Mouse (Mus musculus): Measurements from ENCODE around the gene Ankrd63. TPM values are rescaled to one million over a fixed set of nuclear protein-coding genes. Genes with fewer than 3 reads are reported as not detected.

The Ankrd63 gene
- total and polyA plus RNA-seq, 3 experiments = 0.08 to 0.53 TPM; not detected in 1

GRCm38 (mm10) chr2:118709655-118710221, 6.0 kb upstream of the Ankrd63 start:
- H3K27ac ChIP-seq (ENCODE audit: control insufficient read depth, low read depth, low read length) = no peak overlapping the region
- H3K27me3 ChIP-seq (ENCODE audit: control insufficient read depth in 1 of 2, insufficient read depth in 2 of 2, low read length in 2 of 2) = no peaks in the 10 kb centered on the region
- no peaks in the 10 kb centered on the region for H3K79me2 ChIP-seq (ENCODE audit: control insufficient read depth, insufficient read depth, low read length, poor library complexity)
- no peaks in the 10 kb centered on the region; a peak in 1 of 4 replicates for H3K4me1 ChIP-seq (ENCODE audit: control insufficient read depth in 1 of 2, insufficient read depth in 2 of 2, low read length in 2 of 2)
- no peak overlapping the region for H3K9ac ChIP-seq (ENCODE audit: control insufficient read depth, low read depth, low read length, poor library complexity, severe bottlenecking)
- no peak for TF ChIP-seq NRF1 (IDR thresholded peaks at IDR 0.05; ENCODE audit: insufficient read depth, low read depth, low read length, poor library complexity, severe bottlenecking)
- TF ChIP-seq SIN3A (IDR thresholded peaks at IDR 0.05; ENCODE audit: low read length) = no peak
- TF ChIP-seq USF2 (IDR thresholded peaks at IDR 0.05; ENCODE audit: borderline replicate concordance in 1 of 2, insufficient read depth in 1 of 2, low read depth in 1 of 2, low read length in 2 of 2) = no peak
- TF ChIP-seq RAD21 (IDR thresholded peaks at IDR 0.05; ENCODE audit: low read depth, low read length) = no peak
- no peak for TF ChIP-seq TCF12 (IDR thresholded peaks at IDR 0.05; ENCODE audit: low read depth, low read length)
- TF ChIP-seq USF1 (IDR thresholded peaks at IDR 0.05; ENCODE audit: low read depth, low read length) = no peak
- TF ChIP-seq MEF2A (IDR thresholded peaks at IDR 0.05; ENCODE audit: extremely low read depth, insufficient replicate concordance, low read depth, low read length, poor library complexity, severe bottlenecking) = no peak
- no peak for TF ChIP-seq ZKSCAN1 (IDR thresholded peaks at IDR 0.05; ENCODE audit: low read depth, low read length)
- TF ChIP-seq ZMIZ1 (IDR thresholded peaks at IDR 0.05; ENCODE audit: low read depth, low read length) = no peak
- no peak for TF ChIP-seq MAZ (IDR thresholded peaks at IDR 0.05; ENCODE audit: low read depth, low read length)
- TF ChIP-seq CHD1 (IDR thresholded peaks at IDR 0.05; ENCODE audit: low read depth, low read length) = no peak
- TF ChIP-seq TBP (IDR thresholded peaks at IDR 0.05; ENCODE audit: low read depth, low read length) = no peak
- no peak for TF ChIP-seq HCFC1 (IDR thresholded peaks at IDR 0.05; ENCODE audit: low read depth, low read length)
- H3K36me3 ChIP-seq (ENCODE audit: control insufficient read depth in 1 of 2, insufficient read depth in 2 of 2, low read length in 2 of 2) = no peaks in the 10 kb centered on the region; a peak in 1 of 4 replicates
- no peaks in the 10 kb centered on the region for H3K9me3 ChIP-seq (replicated peaks; ENCODE audit: insufficient read depth, low read length)
- H3K4me3 ChIP-seq (ENCODE audit: control insufficient read depth in 1 of 2, insufficient read depth in 1 of 2, low read depth in 2 of 2, low read length in 2 of 2) = no peak overlapping the region
- DNase-seq (ENCODE audit: low read depth, low spot score) = no peak

GRCm38 (mm10) chr2:118708472-118708871, 4.7 kb upstream of the Ankrd63 start:
- no peaks in the 10 kb centered on the region; a peak in 1 of 4 replicates for H3K4me1 ChIP-seq (ENCODE audit: control insufficient read depth in 1 of 2, insufficient read depth in 2 of 2, low read length in 2 of 2)
- TF ChIP-seq USF2 (IDR thresholded peaks at IDR 0.05; ENCODE audit: borderline replicate concordance in 1 of 2, insufficient read depth in 1 of 2, low read depth in 1 of 2, low read length in 2 of 2) (no peak), CTCF (IDR thresholded peaks at IDR 0.05 in 2 of 3, conservative IDR thresholded peaks at IDR 0.05 in 1 of 3; ENCODE audit: control insufficient read depth in 1 of 3, insufficient read depth in 1 of 3, low read depth in 2 of 3, low read length in 3 of 3, poor library complexity in 1 of 3, severe bottlenecking in 1 of 3) (no peak), NRF1 (IDR thresholded peaks at IDR 0.05; ENCODE audit: insufficient read depth, low read depth, low read length, poor library complexity, severe bottlenecking) (no peak), SMC3 (IDR thresholded peaks at IDR 0.05; ENCODE audit: low read depth, low read length) (no peak), TBP (IDR thresholded peaks at IDR 0.05; ENCODE audit: low read depth, low read length) (no peak), MXI1 (IDR thresholded peaks at IDR 0.05; ENCODE audit: low read depth, low read length) (no peak)
- H3K4me3 ChIP-seq (ENCODE audit: control insufficient read depth in 1 of 2, insufficient read depth in 1 of 2, low read depth in 2 of 2, low read length in 2 of 2) = no peak overlapping the region
- DNase-seq (ENCODE audit: low read depth, low spot score) = no peak
- no peaks in the 10 kb centered on the region; the same call in 1 of the 2 replicates for H3K79me2 ChIP-seq (ENCODE audit: control insufficient read depth, insufficient read depth, low read length, poor library complexity)
- no peak overlapping the region for H3K27ac ChIP-seq (ENCODE audit: control insufficient read depth, low read depth, low read length)
- H3K9me3 ChIP-seq (replicated peaks; ENCODE audit: insufficient read depth, low read length) = no peaks in the 10 kb centered on the region
- H3K36me3 ChIP-seq (ENCODE audit: control insufficient read depth in 1 of 2, insufficient read depth in 2 of 2, low read length in 2 of 2) = no peaks in the 10 kb centered on the region; a peak in 1 of 4 replicates
- no peaks in the 10 kb centered on the region; a peak in 1 of 4 replicates for H3K27me3 ChIP-seq (ENCODE audit: control insufficient read depth in 1 of 2, insufficient read depth in 2 of 2, low read length in 2 of 2)
- no peak overlapping the region for H3K9ac ChIP-seq (ENCODE audit: control insufficient read depth, low read depth, low read length, poor library complexity, severe bottlenecking)
